Mouse (Mus musculus) activated CD4-positive, CD25-positive, alpha-beta regulatory T cell, adult 9 weeks (primary cell): Measurements from ENCODE around the gene Olfr190. TPM values are rescaled to one million over a fixed set of nuclear protein-coding genes. Genes with fewer than 3 reads are reported as not detected.

Source experiments
- polyA plus RNA-seq: library from polyadenylated mRNA; unstranded; fragments of 100-300 nt; shearing (Covaris generic); gene quantifications from one replicate; pipeline ENCODE4 v1.2.1, GENCODE M21; 2017

The Olfr190 gene
- not detected for polyA plus RNA-seq

GRCm38 (mm10) chr16:59077905-59078304 lies at the start of gene Olfr190:
Gene Olfr190, minus strand, starts transcription at chr16:59078005.

GRCm38 (mm10) chr16:59120969-59121368 lies 43.2 kb upstream of the Olfr190 start, which contains the start of gene Olfr194:
Gene Olfr194, minus strand, starts transcription at chr16:59121069.

DNA sequence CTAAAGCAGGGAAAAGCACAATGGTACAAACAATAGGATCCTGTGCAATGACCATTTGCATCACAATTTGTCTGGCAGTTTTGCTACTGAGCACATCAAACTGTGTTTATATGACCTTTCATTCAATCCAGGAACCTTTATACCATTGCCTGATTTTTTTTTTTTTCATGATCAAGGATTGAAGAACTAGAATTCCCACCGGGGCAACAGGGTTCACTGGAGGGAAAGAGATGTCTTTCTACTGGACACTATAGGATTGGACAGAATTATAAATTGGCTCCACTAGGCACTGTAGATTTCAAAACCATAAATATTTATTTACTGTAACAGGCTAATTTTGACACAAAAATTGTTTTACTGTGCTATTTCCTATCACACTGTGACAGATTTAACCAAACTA lies 34.0 kb upstream of the Olfr190 start, which contains the start of gene Olfr193:
Gene Olfr193, minus strand, starts transcription at position 101 of the 400 bp plus-strand sequence.

DNA sequence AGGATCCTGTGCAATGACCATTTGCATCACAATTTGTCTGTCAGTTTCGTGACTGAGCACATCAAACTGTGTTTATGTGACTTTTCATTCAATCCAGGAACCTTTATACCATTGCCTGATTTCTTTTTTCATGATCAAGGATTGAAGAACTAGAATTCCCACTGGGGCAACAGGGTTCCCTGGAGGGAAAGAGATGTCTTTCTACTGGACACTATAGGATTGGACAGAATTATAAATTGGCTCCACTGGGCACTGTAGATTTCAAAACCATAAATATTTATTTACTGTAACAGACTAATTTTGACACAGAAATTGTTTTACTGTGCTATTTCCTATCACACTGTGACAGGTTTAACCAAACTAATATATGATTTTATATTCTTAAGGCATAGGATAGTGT lies 11.9 kb upstream of the Olfr190 start, which contains the start of gene Olfr191:
Gene Olfr191, minus strand, starts transcription at position 101 of the 400 bp plus-strand sequence.

GRCm38 (mm10) chr16:59039710-59040109 lies 38.1 kb downstream of the Olfr190 start, which contains the start of gene Olfr187:
Gene Olfr187, minus strand, starts transcription at chr16:59039767.

GRCm38 (mm10) chr16:59030191-59030590 lies 47.6 kb downstream of the Olfr190 start, which contains the start of gene Olfr186:
Gene Olfr186, minus strand, starts transcription at chr16:59030291.

Other genes with a start within 250 kb of the Olfr190 start
- not detected for gene Olfr177, start 203.2 kb downstream of the Olfr190 start, polyA plus RNA-seq
- gene Olfr178, start 185.9 kb downstream of the Olfr190 start, polyA plus RNA-seq = not detected
- not detected for gene Olfr181, start 149.2 kb downstream of the Olfr190 start, polyA plus RNA-seq
- not detected for gene Olfr180, start 148.6 kb downstream of the Olfr190 start, polyA plus RNA-seq
- not detected for gene Olfr183, start 82.6 kb downstream of the Olfr190 start, polyA plus RNA-seq
- not detected for gene Olfr186, start 47.7 kb downstream of the Olfr190 start, polyA plus RNA-seq
- gene Olfr187, start 38.2 kb downstream of the Olfr190 start, polyA plus RNA-seq = not detected
- gene Olfr191, start 11.8 kb upstream of the Olfr190 start, polyA plus RNA-seq = not detected
- not detected for gene Olfr193, start 33.9 kb upstream of the Olfr190 start, polyA plus RNA-seq
- not detected for gene Olfr194, start 43.1 kb upstream of the Olfr190 start, polyA plus RNA-seq
- not detected for gene Olfr195, start 69.0 kb upstream of the Olfr190 start, polyA plus RNA-seq
- not detected for gene Olfr196, start 92.4 kb upstream of the Olfr190 start, polyA plus RNA-seq
- gene Olfr198, start 125.5 kb upstream of the Olfr190 start, polyA plus RNA-seq = not detected
- not detected for gene Olfr199, start 141.8 kb upstream of the Olfr190 start, polyA plus RNA-seq
- gene Olfr201, start 194.6 kb upstream of the Olfr190 start, polyA plus RNA-seq = not detected
- not detected for gene Olfr202, start 208.8 kb upstream of the Olfr190 start, polyA plus RNA-seq
- gene Olfr203, start 220.9 kb upstream of the Olfr190 start, polyA plus RNA-seq = not detected
- not detected for gene Olfr204, start 240.2 kb upstream of the Olfr190 start, polyA plus RNA-seq